Mouse (Mus musculus): ENCODE results near the gene Ranbp10.
"Not testable (repeated sequence)": the region's sequence is repeated elsewhere in the genome, so short reads cannot be mapped to it uniquely, and the experiment has no call there.

The Ranbp10 gene

GRCm38 (mm10) chr8:105836991-105837390, 9.8 kb upstream of the Ranbp10 start:
- ATAC-seq (ENCODE audit: insufficient number of reproducible peaks, low FRiP score, low TSS enrichment) = no peak

- no peak for ATAC-seq (ENCODE audit: insufficient number of reproducible peaks, low FRiP score, low TSS enrichment)
Observed at GRCm38 (mm10) chr8:105835318-105835717, 8.2 kb upstream of the Ranbp10 start.

- ATAC-seq (ENCODE audit: insufficient number of reproducible peaks, low FRiP score, low TSS enrichment) = not testable (repeated sequence)
Observed at GRCm38 (mm10) chr8:105833740-105834139, 6.6 kb upstream of the Ranbp10 start.

- ATAC-seq (ENCODE audit: insufficient number of reproducible peaks, low FRiP score, low TSS enrichment) = no peak
Observed at GRCm38 (mm10) chr8:105826379-105826778, 771 bp downstream of the Ranbp10 start.

GRCm38 (mm10) chr8:105825506-105825905, 1.6 kb downstream of the Ranbp10 start:
- no peak for ATAC-seq (ENCODE audit: insufficient number of reproducible peaks, low FRiP score, low TSS enrichment)

GRCm38 (mm10) chr8:105820925-105821324, 6.2 kb downstream of the Ranbp10 start:
- no peak for ATAC-seq (ENCODE audit: insufficient number of reproducible peaks, low FRiP score, low TSS enrichment)

GRCm38 (mm10) chr8:105819659-105820058, 7.5 kb downstream of the Ranbp10 start:
- no peak for ATAC-seq (ENCODE audit: insufficient number of reproducible peaks, low FRiP score, low TSS enrichment)

- ATAC-seq (ENCODE audit: insufficient number of reproducible peaks, low FRiP score, low TSS enrichment) = no peak
Observed at GRCm38 (mm10) chr8:105813241-105813640, 13.9 kb downstream of the Ranbp10 start.

- ATAC-seq (ENCODE audit: insufficient number of reproducible peaks, low FRiP score, low TSS enrichment) = no peak
Observed at GRCm38 (mm10) chr8:105812511-105812910, 14.6 kb downstream of the Ranbp10 start.

- no peak for ATAC-seq (ENCODE audit: insufficient number of reproducible peaks, low FRiP score, low TSS enrichment)
Observed at GRCm38 (mm10) chr8:105811543-105811942, 15.6 kb downstream of the Ranbp10 start.

- ATAC-seq (ENCODE audit: insufficient number of reproducible peaks, low FRiP score, low TSS enrichment) = peak; percentile 70; the same call in 1 of the 2 replicates
Observed at GRCm38 (mm10) chr8:105811061-105811460, 16.1 kb downstream of the Ranbp10 start.

GRCm38 (mm10) chr8:105810245-105810786, 16.8 kb downstream of the Ranbp10 start:
- no peak for ATAC-seq (ENCODE audit: insufficient number of reproducible peaks, low FRiP score, low TSS enrichment)

GRCm38 (mm10) chr8:105808480-105808879, 18.7 kb downstream of the Ranbp10 start:
- ATAC-seq (ENCODE audit: insufficient number of reproducible peaks, low FRiP score, low TSS enrichment) = no peak

GRCm38 (mm10) chr8:105807766-105808165, 19.4 kb downstream of the Ranbp10 start:
- no peak for ATAC-seq (ENCODE audit: insufficient number of reproducible peaks, low FRiP score, low TSS enrichment)

GRCm38 (mm10) chr8:105805964-105806363, 21.2 kb downstream of the Ranbp10 start:
- ATAC-seq (ENCODE audit: insufficient number of reproducible peaks, low FRiP score, low TSS enrichment) = no peak

- ATAC-seq (ENCODE audit: insufficient number of reproducible peaks, low FRiP score, low TSS enrichment) = no peak
Observed at GRCm38 (mm10) chr8:105805346-105805745, 21.8 kb downstream of the Ranbp10 start.

GRCm38 (mm10) chr8:105804797-105805196, 22.4 kb downstream of the Ranbp10 start:
- no peak for ATAC-seq (ENCODE audit: insufficient number of reproducible peaks, low FRiP score, low TSS enrichment)

GRCm38 (mm10) chr8:105801153-105801904, 25.8 kb downstream of the Ranbp10 start:
- ATAC-seq (ENCODE audit: insufficient number of reproducible peaks, low FRiP score, low TSS enrichment) = no peak

- ATAC-seq (ENCODE audit: insufficient number of reproducible peaks, low FRiP score, low TSS enrichment) = no peak
Observed at GRCm38 (mm10) chr8:105799091-105799812, 27.9 kb downstream of the Ranbp10 start.

GRCm38 (mm10) chr8:105798408-105798807, 28.7 kb downstream of the Ranbp10 start:
- ATAC-seq (ENCODE audit: insufficient number of reproducible peaks, low FRiP score, low TSS enrichment) = no peak

GRCm38 (mm10) chr8:105795785-105796184, 31.4 kb downstream of the Ranbp10 start:
- ATAC-seq (ENCODE audit: insufficient number of reproducible peaks, low FRiP score, low TSS enrichment) = no peak

Measured in cerebellum, adult (tissue).